Mouse (Mus musculus) liver, embryonic 11.5 days (tissue): ENCODE results near the gene Vmn1r174. TPM values are rescaled to one million over a fixed set of nuclear protein-coding genes. Genes with fewer than 3 reads are reported as not detected.
"Not testable (repeated sequence)": the region's sequence is repeated elsewhere in the genome, so short reads cannot be mapped to it uniquely, and the experiment has no call there.

Experiments
- ATAC-seq: fragments of 200-750 bp; cut with Nextera tagmentation; replicated peaks from 2 replicates; pipeline ENCODE4 v1.8.0; 2017; ENCODE audit warnings: moderate number of reproducible peaks, mild to moderate bottlenecking, moderate TSS enrichment, moderate library complexity; ENCODE audit not compliant: low FRiP score
- DNase-seq: peaks from one replicate; pipeline ENCODE4 v3.0.0-alpha.2; 2017; ENCODE audit warnings: low spot score
- H3K27ac ChIP-seq: fragments of 300-500 bp; sonication (generic); 2 replicates; pipeline ENCODE4 v1.5.1; 2014; ENCODE audit warnings: mild to moderate bottlenecking, low read depth, low read length, control low read depth
- H3K27me3 ChIP-seq: fragments of 300-500 bp; sonication (generic); replicated peaks from 2 replicates; pipeline ENCODE4 v1.6.1; 2014; ENCODE audit warnings: low read length, mixed read lengths; ENCODE audit not compliant: control insufficient read depth, insufficient read depth
- H3K36me3 ChIP-seq: fragments of 300-500 bp; sonication (generic); 2 replicates; pipeline ENCODE4 v1.6.1; 2014; ENCODE audit warnings: mild to moderate bottlenecking, low read length, moderate library complexity, mixed read lengths; ENCODE audit not compliant: control insufficient read depth, insufficient read depth
- H3K4me1 ChIP-seq: fragments of 300-500 bp; sonication (generic); replicated peaks from 2 replicates; pipeline ENCODE4 v1.6.1; 2014; ENCODE audit warnings: low read length, mixed read lengths; ENCODE audit not compliant: control insufficient read depth, insufficient read depth
- H3K4me2 ChIP-seq: fragments of 300-500 bp; sonication (generic); 2 replicates; pipeline ENCODE4 v1.6.1; 2014; ENCODE audit warnings: mild to moderate bottlenecking, control low read depth, moderate library complexity
- H3K4me3 ChIP-seq: fragments of 300-500 bp; sonication (generic); 2 replicates; pipeline ENCODE4 v1.5.1; 2014; ENCODE audit warnings: low read depth, low read length, control low read depth
- H3K9ac ChIP-seq: fragments of 300-500 bp; sonication (generic); 2 replicates; pipeline ENCODE4 v1.6.1; 2014; ENCODE audit warnings: low read depth, low read length, control low read depth
- H3K9me3 ChIP-seq: fragments of 300-500 bp; sonication (generic); 2 replicates; pipeline ENCODE4 v1.6.1; 2016; ENCODE audit warnings: low read length, inconsistent platforms, mixed read lengths; ENCODE audit not compliant: control insufficient read depth
- WGBS: fragments of 180-500 bp; shearing (Covaris S2); extraction: QIAGEN DNeasy Blood & Tissue Kit; methylation state at CpG from one replicate; pipeline ENCODE4 v1.1.7; 2014; 5-methylcytosine and 5-hydroxymethylcytosine counted together
- polyA plus RNA-seq: library from polyadenylated mRNA; unstranded; fragments of >200 nt; fragmentation: Nextera tagmentation; extraction: Ambion mirVana; gene quantifications from 2 replicates; pipeline ENCODE4 v1.2.1, GENCODE M21; 2014

Vmn1r174 gene
- not detected in 2 replicates for polyA plus RNA-seq

- not testable (repeated sequence) for DNase-seq, ATAC-seq, H3K4me1 ChIP-seq, H3K27ac ChIP-seq, H3K4me2 ChIP-seq, H3K36me3 ChIP-seq, H3K9me3 ChIP-seq, H3K9ac ChIP-seq, H3K4me3 ChIP-seq, H3K27me3 ChIP-seq
- 46% methylated on average over 1 of the region's 1 CpGs for WGBS
Observed at GRCm38 (mm10) chr7:23751970-23752369, at the start of gene Vmn1r174. TSS of gene Vmn1r174 (plus strand) at chr7:23752270.

- H3K4me1 ChIP-seq = no peaks in the 10 kb centered on the region
- no peak overlapping the region for H3K27ac ChIP-seq
- no peaks in the 10 kb centered on the region for H3K27me3 ChIP-seq
- DNase-seq (no peak), ATAC-seq (no peak)
- H3K4me3 ChIP-seq = no peak overlapping the region
- 73% methylated on average over 6 of the region's 6 CpGs for WGBS
- H3K9me3 ChIP-seq = peaks cover 16% of the 10 kb centered on the region
- H3K4me2 ChIP-seq = no peak overlapping the region
- no peaks in the 10 kb centered on the region for H3K36me3 ChIP-seq
- no peak overlapping the region for H3K9ac ChIP-seq
Observed at GRCm38 (mm10) chr7:23784526-23784925, 32.5 kb downstream of the Vmn1r174 start.

- H3K27me3 ChIP-seq, H3K36me3 ChIP-seq, H3K4me1 ChIP-seq, H3K9ac ChIP-seq, H3K9me3 ChIP-seq, ATAC-seq, DNase-seq, H3K4me3 ChIP-seq, H3K4me2 ChIP-seq, H3K27ac ChIP-seq: not testable (repeated sequence)
Observed at GRCm38 (mm10) chr7:23810543-23810942, 58.5 kb downstream of the Vmn1r174 start, which contains the start of gene Vmn1r175. TSS of gene Vmn1r175 (minus strand) at chr7:23810643.

Other genes with a start within 250 kb of the Vmn1r174 start
- not detected in 2 replicates for gene Vmn1r167, start 245.1 kb upstream of the Vmn1r174 start, polyA plus RNA-seq
- gene Vmn1r168, start 212.5 kb upstream of the Vmn1r174 start, polyA plus RNA-seq = not detected in 2 replicates
- gene Vmn1r169, start 176.7 kb upstream of the Vmn1r174 start, polyA plus RNA-seq = not detected in 2 replicates
- not detected in 2 replicates for gene Vmn1r170, start 146.1 kb upstream of the Vmn1r174 start, polyA plus RNA-seq
- not detected in 2 replicates for gene Vmn1r171, start 121.5 kb upstream of the Vmn1r174 start, polyA plus RNA-seq
- not detected in 2 replicates for gene Vmn1r172, start 94.0 kb upstream of the Vmn1r174 start, polyA plus RNA-seq
- gene Vmn1r173, start 51.6 kb upstream of the Vmn1r174 start, polyA plus RNA-seq = not detected in 2 replicates
- not detected in 2 replicates for gene Vmn1r175, start 58.4 kb downstream of the Vmn1r174 start, polyA plus RNA-seq
- not detected in 2 replicates for gene Vmn1r176, start 85.1 kb downstream of the Vmn1r174 start, polyA plus RNA-seq
- gene Vmn1r177, start 114.2 kb downstream of the Vmn1r174 start, polyA plus RNA-seq = not detected in 2 replicates
- not detected in 2 replicates for gene Vmn1r178, start 139.7 kb downstream of the Vmn1r174 start, polyA plus RNA-seq
- not detected in 2 replicates for gene Vmn1r179, start 174.7 kb downstream of the Vmn1r174 start, polyA plus RNA-seq
- gene Vmn1r180, start 198.4 kb downstream of the Vmn1r174 start, polyA plus RNA-seq = not detected in 2 replicates
- gene Vmn1r181, start 222.3 kb downstream of the Vmn1r174 start, polyA plus RNA-seq = not detected in 2 replicates
- not detected in 2 replicates for gene V1rd19, start 249.4 kb downstream of the Vmn1r174 start, polyA plus RNA-seq